Mouse (Mus musculus) midbrain, embryonic 13.5 days (tissue): ENCODE measurements around the gene Tgfbrap1. TPM values are rescaled to one million over a fixed set of nuclear protein-coding genes. Genes with fewer than 3 reads are reported as not detected.
"Not testable (repeated sequence)": the region's sequence is repeated elsewhere in the genome, so short reads cannot be mapped to it uniquely, and the experiment has no call there.

Experiments used
- ATAC-seq: fragments of 200-750 bp; cut with Nextera tagmentation; 2 replicates; pipeline ENCODE4 v1.8.0; 2017; ENCODE audit warnings: mild to moderate bottlenecking, moderate TSS enrichment, moderate library complexity
- H3K27ac ChIP-seq: fragments of 300-500 bp; sonication (generic); 2 replicates; pipeline ENCODE4 v1.5.1; 2015; ENCODE audit warnings: inconsistent platforms, mild to moderate bottlenecking, moderate library complexity
- H3K27me3 ChIP-seq: fragments of 300-500 bp; sonication (generic); 2 replicates; pipeline ENCODE4 v1.6.1; 2015; ENCODE audit warnings: mild to moderate bottlenecking, inconsistent platforms
- H3K36me3 ChIP-seq: fragments of 300-500 bp; sonication (generic); 2 replicates; pipeline ENCODE4 v1.6.1; 2015; ENCODE audit warnings: mild to moderate bottlenecking, inconsistent platforms
- H3K4me1 ChIP-seq: fragments of 300-500 bp; sonication (generic); replicated peaks from 2 replicates; pipeline ENCODE4 v1.6.1; 2015; ENCODE audit warnings: inconsistent platforms
- H3K4me2 ChIP-seq: fragments of 300-500 bp; sonication (generic); replicated peaks from 2 replicates; pipeline ENCODE4 v1.6.1; 2015; ENCODE audit warnings: moderate library complexity, mild to moderate bottlenecking, inconsistent platforms
- H3K4me3 ChIP-seq: fragments of 300-500 bp; sonication (generic); replicated peaks from 2 replicates; pipeline ENCODE4 v1.5.1; 2015; ENCODE audit warnings: mild to moderate bottlenecking, inconsistent platforms
- H3K9ac ChIP-seq: fragments of 300-500 bp; sonication (generic); replicated peaks from 2 replicates; pipeline ENCODE4 v1.6.1; 2015; ENCODE audit warnings: mild to moderate bottlenecking, inconsistent platforms
- H3K9me3 ChIP-seq: fragments of 300-500 bp; sonication (generic); 2 replicates; pipeline ENCODE4 v1.6.1; 2016; ENCODE audit warnings: mild to moderate bottlenecking, inconsistent platforms
- WGBS: fragments of 180-500 bp; shearing (Covaris S2); methylation state at CpG from one replicate; pipeline ENCODE4 v1.1.7; 2015; 5-methylcytosine and 5-hydroxymethylcytosine counted together
- polyA plus RNA-seq: library from polyadenylated mRNA; unstranded; fragments of >200 nt; fragmentation: Nextera tagmentation; extraction: Ambion mirVana; gene quantifications from 2 replicates; pipeline ENCODE4 v1.2.1, GENCODE M21; 2015

The Tgfbrap1 gene
- polyA plus RNA-seq, 1 experiment from 2014 or later = 16.7 TPM

- not testable (repeated sequence) for H3K36me3 ChIP-seq, H3K4me3 ChIP-seq, H3K27me3 ChIP-seq, H3K27ac ChIP-seq, H3K9ac ChIP-seq, H3K9me3 ChIP-seq, H3K4me1 ChIP-seq, ATAC-seq, H3K4me2 ChIP-seq
- WGBS = 74% methylated on average over 2 of the region's 2 CpGs
These were observed 38.1 kb upstream of the Tgfbrap1 start for GRCm38 (mm10) chr1:43136488-43137029.

GRCm38 (mm10) chr1:43131591-43131990, 33.2 kb upstream of the Tgfbrap1 start:
- Histone ChIP-seq H3K4me1 (no peaks in the 10 kb centered on the region), H3K9ac (no peak overlapping the region), H3K4me3 (no peak overlapping the region), H3K9me3 (no peaks in the 10 kb centered on the region), H3K27me3 (no peaks in the 10 kb centered on the region), H3K4me2 (no peak overlapping the region), H3K27ac (no peak overlapping the region), H3K36me3 (peaks cover 7% of the 10 kb centered on the region; the same call in 1 of the 2 replicates)
- no peak for ATAC-seq
- 91% methylated on average over 9 of the region's 9 CpGs for WGBS

GRCm38 (mm10) chr1:43130219-43130981, 32.0 kb upstream of the Tgfbrap1 start:
- Histone ChIP-seq H3K36me3 (peaks cover 7% of the 10 kb centered on the region; the same call in 1 of the 2 replicates), H3K4me3 (no peak overlapping the region), H3K27me3 (no peaks in the 10 kb centered on the region), H3K27ac (no peak overlapping the region), H3K9ac (no peak overlapping the region), H3K4me2 (no peak overlapping the region), H3K9me3 (no peaks in the 10 kb centered on the region), H3K4me1 (no peaks in the 10 kb centered on the region)
- no peak for ATAC-seq
- WGBS = 69% methylated on average over 5 of the region's 5 CpGs

- Histone ChIP-seq H3K27ac (no peak overlapping the region), H3K4me2 (no peak overlapping the region), H3K36me3 (peaks cover 15% of the 10 kb centered on the region), H3K27me3 (no peaks in the 10 kb centered on the region), H3K9me3 (no peaks in the 10 kb centered on the region), H3K4me3 (no peak overlapping the region), H3K4me1 (no peaks in the 10 kb centered on the region), H3K9ac (no peak overlapping the region)
- no peak for ATAC-seq
- 84% methylated on average over 8 of the region's 8 CpGs for WGBS
These were observed 29.6 kb upstream of the Tgfbrap1 start for GRCm38 (mm10) chr1:43127820-43128610.

- no peak overlapping the region for H3K27ac ChIP-seq
- no peak overlapping the region for H3K4me3 ChIP-seq
- no peaks in the 10 kb centered on the region for H3K27me3 ChIP-seq
- H3K9ac ChIP-seq = no peak overlapping the region
- no peaks in the 10 kb centered on the region for H3K4me1 ChIP-seq
- no peaks in the 10 kb centered on the region for H3K9me3 ChIP-seq
- peaks cover 15% of the 10 kb centered on the region for H3K36me3 ChIP-seq
- no peak for ATAC-seq
- no peak overlapping the region for H3K4me2 ChIP-seq
These were observed 28.8 kb upstream of the Tgfbrap1 start for GRCm38 (mm10) chr1:43127196-43127595.

- H3K27ac ChIP-seq = no peak overlapping the region
- WGBS = 83% methylated on average over 4 of the region's 4 CpGs
- H3K9ac ChIP-seq = no peak overlapping the region
- H3K9me3 ChIP-seq = no peaks in the 10 kb centered on the region
- no peaks in the 10 kb centered on the region for H3K4me1 ChIP-seq
- H3K4me3 ChIP-seq = no peak overlapping the region
- H3K27me3 ChIP-seq = no peaks in the 10 kb centered on the region
- no peak overlapping the region for H3K4me2 ChIP-seq
- peaks cover 17% of the 10 kb centered on the region for H3K36me3 ChIP-seq
- no peak for ATAC-seq
These were observed 26.3 kb upstream of the Tgfbrap1 start for GRCm38 (mm10) chr1:43124726-43125125.

GRCm38 (mm10) chr1:43122616-43123015, 24.2 kb upstream of the Tgfbrap1 start:
- Histone ChIP-seq H3K27ac (no peak overlapping the region), H3K36me3 (peaks cover 25% of the 10 kb centered on the region), H3K9me3 (no peaks in the 10 kb centered on the region), H3K4me1 (no peaks in the 10 kb centered on the region), H3K27me3 (no peaks in the 10 kb centered on the region), H3K4me2 (no peak overlapping the region), H3K4me3 (no peak overlapping the region), H3K9ac (no peak overlapping the region)
- 86% methylated on average over 2 of the region's 2 CpGs for WGBS
- ATAC-seq = no peak

GRCm38 (mm10) chr1:43120950-43121349, 22.5 kb upstream of the Tgfbrap1 start:
- Histone ChIP-seq H3K36me3 (peaks cover 40% of the 10 kb centered on the region), H3K27me3 (no peaks in the 10 kb centered on the region), H3K9ac (no peak overlapping the region), H3K4me3 (no peak overlapping the region), H3K9me3 (no peaks in the 10 kb centered on the region), H3K4me1 (no peaks in the 10 kb centered on the region), H3K27ac (no peak overlapping the region), H3K4me2 (no peak overlapping the region)
- 97% methylated on average over 5 of the region's 5 CpGs for WGBS
- ATAC-seq = no peak

- WGBS = 97% methylated on average over 8 of the region's 8 CpGs
- H3K36me3 ChIP-seq = peaks cover 60% of the 10 kb centered on the region
- no peak overlapping the region for H3K4me2 ChIP-seq
These were observed 19.0 kb upstream of the Tgfbrap1 start for GRCm38 (mm10) chr1:43117435-43117834.

GRCm38 (mm10) chr1:43112882-43113281, 14.4 kb upstream of the Tgfbrap1 start:
- Histone ChIP-seq H3K9me3 (no peaks in the 10 kb centered on the region), H3K4me1 (no peaks in the 10 kb centered on the region), H3K27ac (no peak overlapping the region), H3K4me2 (no peak overlapping the region), H3K4me3 (no peak overlapping the region), H3K9ac (no peak overlapping the region), H3K27me3 (no peaks in the 10 kb centered on the region), H3K36me3 (peaks cover 74% of the 10 kb centered on the region)
- WGBS = 87% methylated on average over 2 of the region's 2 CpGs
- ATAC-seq = 0 out of 2 replicates have a peak, but pooled peaks have one; percentile 48

More at GRCm38 (mm10) chr1:43117435-43117834, 19.0 kb upstream of the Tgfbrap1 start:
- no peak overlapping the region for H3K4me3 ChIP-seq
- no peaks in the 10 kb centered on the region for H3K9me3 ChIP-seq
- H3K4me1 ChIP-seq = no peaks in the 10 kb centered on the region
- ATAC-seq = no peak
- H3K27ac ChIP-seq = no peak overlapping the region
- no peak overlapping the region for H3K9ac ChIP-seq
- no peaks in the 10 kb centered on the region for H3K27me3 ChIP-seq

GRCm38 (mm10) chr1:43110556-43110955, 12.1 kb upstream of the Tgfbrap1 start:
- no peaks in the 10 kb centered on the region for H3K9me3 ChIP-seq
- no peak for ATAC-seq
- no peaks in the 10 kb centered on the region for H3K27me3 ChIP-seq
- H3K4me3 ChIP-seq = no peak overlapping the region
- H3K36me3 ChIP-seq = peaks cover 72% of the 10 kb centered on the region
- H3K4me2 ChIP-seq = no peak overlapping the region
- 49% methylated on average over 4 of the region's 4 CpGs for WGBS
- H3K4me1 ChIP-seq = no peaks in the 10 kb centered on the region
- no peak overlapping the region for H3K27ac ChIP-seq
- H3K9ac ChIP-seq = no peak overlapping the region

- Histone ChIP-seq H3K9me3 (no peaks in the 10 kb centered on the region; the same call in 1 of the 2 replicates), H3K9ac (no peak overlapping the region), H3K4me2 (no peak overlapping the region), H3K27ac (no peak overlapping the region), H3K4me3 (no peak overlapping the region), H3K27me3 (no peaks in the 10 kb centered on the region), H3K4me1 (no peaks in the 10 kb centered on the region), H3K36me3 (peaks cover 61% of the 10 kb centered on the region)
- 86% methylated on average over 2 of the region's 2 CpGs for WGBS
- ATAC-seq = no peak
These were observed 10.3 kb upstream of the Tgfbrap1 start for GRCm38 (mm10) chr1:43108729-43109128.
